Comparison of ENCODE assay signal across 8 mouse cellular contexts in the genomic region with DNA sequence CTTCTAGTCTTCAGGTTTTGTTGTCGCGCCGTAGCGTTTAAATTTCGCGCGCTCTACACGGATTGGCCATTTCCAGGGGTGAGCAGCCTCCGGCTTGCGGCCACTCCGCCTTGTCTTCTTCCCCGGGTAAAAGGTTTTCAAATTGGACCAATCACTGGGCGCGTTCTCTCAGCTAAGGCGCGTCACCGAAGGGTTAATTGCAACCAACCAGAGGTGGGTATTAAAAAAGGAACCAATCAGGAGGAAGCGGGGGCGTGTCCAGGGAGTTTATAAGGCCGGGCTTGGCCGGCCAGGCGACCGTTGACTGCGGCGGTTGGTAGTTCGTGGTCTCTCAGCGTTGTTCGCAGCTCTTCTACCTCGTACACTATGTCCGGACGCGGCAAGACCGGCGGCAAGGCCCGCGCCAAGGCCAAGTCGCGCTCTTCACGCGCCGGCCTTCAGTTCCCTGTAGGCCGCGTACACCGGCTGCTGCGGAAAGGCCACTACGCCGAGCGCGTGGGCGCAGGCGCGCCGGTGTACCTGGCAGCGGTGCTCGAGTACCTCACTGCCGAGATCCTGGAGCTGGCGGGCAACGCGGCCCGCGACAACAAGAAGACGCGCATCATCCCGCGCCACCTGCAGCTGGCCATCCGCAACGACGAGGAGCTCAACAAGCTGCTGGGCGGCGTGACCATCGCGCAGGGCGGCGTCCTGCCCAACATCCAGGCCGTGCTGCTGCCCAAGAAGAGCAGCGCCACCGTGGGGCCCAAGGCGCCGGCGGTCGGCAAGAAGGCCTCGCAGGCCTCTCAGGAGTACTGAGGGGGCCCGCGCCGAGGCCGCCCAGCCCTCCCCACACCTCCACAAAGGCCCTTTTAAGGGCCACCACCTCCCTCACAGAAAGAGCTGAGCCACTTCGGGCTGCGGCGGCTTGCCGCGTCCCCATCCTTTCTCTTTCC. TPM values are rescaled to one million over a fixed set of nuclear protein-coding genes. Genes with fewer than 3 reads are reported as not detected.
A peak's percentile ranks its signal among the peaks of the same experiment; 100 is the strongest.
DNase-seq lines count a peak whose midpoint lies in the region; ATAC-seq and TF ChIP-seq lines count a peak whose summit lies in the region.

A gene (plus strand): TSS at position 299 of the 935 bp plus-strand sequence.

- TF ChIP-seq POLR2A in cortical plate, adult 2 months (IDR thresholded peaks at IDR 0.05; ENCODE audit: extremely low read depth, insufficient read depth, low read length): peak; percentile 100

- H3K4me3 ChIP-seq in cortical plate, adult 2 months (ENCODE audit: insufficient read depth, low read length): peak within 1 kb of the TSS; percentile 92
- peak within 1 kb of the TSS; percentile 98 for H3K4me3 ChIP-seq in megakaryocyte, embryonic 14.5 days (replicated peaks)

- no peaks in the 10 kb centered on the region for H3K9me3 ChIP-seq in megakaryocyte, embryonic 14.5 days

- peak within 1 kb of the TSS; percentile 62 for H3K27ac ChIP-seq in cortical plate, adult 2 months (ENCODE audit: insufficient read depth, low read length)

- peak; percentile 97 for DNase-seq in gastrocnemius, adult 8-10 months (ENCODE audit: low spot score in 2 of 2)
- DNase-seq in hindlimb bud, embryonic 11.5 days (ENCODE audit: extremely low spot score, low read depth, low spot score): peak; percentile 99
- DNase-seq in left cerebral cortex, adult 8-10 months (ENCODE audit: low spot score in 2 of 2): peak; percentile 99
- DNase-seq in right cerebral cortex, postnatal 10 days (ENCODE audit: low spot score in 2 of 2): peak; percentile 99 to 100
- peak; percentile 95 for DNase-seq in urinary bladder, postnatal 25 days (ENCODE audit: low spot score)

- no peaks in the 10 kb centered on the region for H3K27me3 ChIP-seq in megakaryocyte, embryonic 14.5 days (replicated peaks)

- TF ChIP-seq CTCF in cortical plate, adult 2 months (IDR thresholded peaks at IDR 0.05; ENCODE audit: extremely low read depth, insufficient read depth, low read length): no peak

- peak; percentile 98 for ATAC-seq in activated CD4-positive, CD25-positive, alpha-beta regulatory T cell, adult 4 months

- peaks cover 72% of the 10 kb centered on the region for H3K36me3 ChIP-seq in megakaryocyte, embryonic 14.5 days (replicated peaks; ENCODE audit: low read length)

- no peaks in the 10 kb centered on the region for H3K4me1 ChIP-seq in cortical plate, adult 2 months (ENCODE audit: control insufficient read depth, insufficient read depth, low read length)
- H3K4me1 ChIP-seq in megakaryocyte, embryonic 14.5 days: peaks cover 36% of the 10 kb centered on the region

RNA-seq across cellular contexts. Expression of the gene that starts here (rescaled TPM):
- 10 to 100 TPM; 29.0 to 36.5 TPM for polyA plus RNA-seq in activated CD4-positive, CD25-positive, alpha-beta regulatory T cell, adult 4 months (2017; shearing (Covaris generic))
- polyA plus RNA-seq in cortical plate, adult 2 months (2012; rRNA removed): 64.8 and 68.3 TPM in 2 replicates
- 10 to 100 TPM in 1 of 4 experiments, 1 to 10 TPM in 3; 7.8 to 10.3 (median 8.7) TPM for total RNA-seq in gastrocnemius, adult 8-10 months (2022)
- total RNA-seq in left cerebral cortex, adult 8-10 months (2022): 10 to 100 TPM; 45.6 to 48.7 (median 47.8) TPM
- 416 and 1,650 TPM in 2 replicates for polyA plus RNA-seq in megakaryocyte, embryonic 14.5 days (2012; ENCODE audit: insufficient read depth, low replicate concordance)

Comparison
In these comparisons a context has a peak if more than half of its experiments do, and no peak if none do; other contexts are left out.
1. Peak in every context shown above with its lines: DNase-seq, ATAC-seq, H3K4me3 ChIP-seq and H3K27ac ChIP-seq.
2. RNA of the gene that starts here (total RNA-seq): 45.6 to 48.7 TPM in left cerebral cortex, adult 8-10 months; 7.8 to 10.3 TPM in gastrocnemius, adult 8-10 months; every median in the first group is over 4 times any median in the second.